Mouse (Mus musculus) midbrain, embryonic 13.5 days (tissue): ENCODE measurements around the gene Nckap1l. TPM values are rescaled to one million over a fixed set of nuclear protein-coding genes. Genes with fewer than 3 reads are reported as not detected.
A peak's percentile ranks its signal among the peaks of the same experiment; 100 is the strongest.

Experiments used
- ATAC-seq: fragments of 200-750 bp; cut with Nextera tagmentation; 2 replicates; pipeline ENCODE4 v1.8.0; 2017; ENCODE audit warnings: mild to moderate bottlenecking, moderate TSS enrichment, moderate library complexity
- H3K27ac ChIP-seq: fragments of 300-500 bp; sonication (generic); 2 replicates; pipeline ENCODE4 v1.5.1; 2015; ENCODE audit warnings: inconsistent platforms, mild to moderate bottlenecking, moderate library complexity
- H3K27me3 ChIP-seq: fragments of 300-500 bp; sonication (generic); 2 replicates; pipeline ENCODE4 v1.6.1; 2015; ENCODE audit warnings: mild to moderate bottlenecking, inconsistent platforms
- H3K36me3 ChIP-seq: fragments of 300-500 bp; sonication (generic); 2 replicates; pipeline ENCODE4 v1.6.1; 2015; ENCODE audit warnings: mild to moderate bottlenecking, inconsistent platforms
- H3K4me1 ChIP-seq: fragments of 300-500 bp; sonication (generic); replicated peaks from 2 replicates; pipeline ENCODE4 v1.6.1; 2015; ENCODE audit warnings: inconsistent platforms
- H3K4me2 ChIP-seq: fragments of 300-500 bp; sonication (generic); replicated peaks from 2 replicates; pipeline ENCODE4 v1.6.1; 2015; ENCODE audit warnings: moderate library complexity, mild to moderate bottlenecking, inconsistent platforms
- H3K4me3 ChIP-seq: fragments of 300-500 bp; sonication (generic); replicated peaks from 2 replicates; pipeline ENCODE4 v1.5.1; 2015; ENCODE audit warnings: mild to moderate bottlenecking, inconsistent platforms
- H3K9ac ChIP-seq: fragments of 300-500 bp; sonication (generic); replicated peaks from 2 replicates; pipeline ENCODE4 v1.6.1; 2015; ENCODE audit warnings: mild to moderate bottlenecking, inconsistent platforms
- H3K9me3 ChIP-seq: fragments of 300-500 bp; sonication (generic); 2 replicates; pipeline ENCODE4 v1.6.1; 2016; ENCODE audit warnings: mild to moderate bottlenecking, inconsistent platforms
- WGBS: fragments of 180-500 bp; shearing (Covaris S2); methylation state at CpG from one replicate; pipeline ENCODE4 v1.1.7; 2015; 5-methylcytosine and 5-hydroxymethylcytosine counted together
- polyA plus RNA-seq: library from polyadenylated mRNA; unstranded; fragments of >200 nt; fragmentation: Nextera tagmentation; extraction: Ambion mirVana; gene quantifications from 2 replicates; pipeline ENCODE4 v1.2.1, GENCODE M21; 2015

The Nckap1l gene
- polyA plus RNA-seq, 1 experiment from 2014 or later: 1.2 TPM

GRCm38 (mm10) chr15:103522458-103523099, 69.0 kb downstream of the Nckap1l start:
- Histone ChIP-seq H3K4me3 (no peak overlapping the region), H3K27me3 (no peaks in the 10 kb centered on the region), H3K9me3 (no peaks in the 10 kb centered on the region), H3K4me1 (peaks cover 47% of the 10 kb centered on the region), H3K9ac (no peak overlapping the region), H3K27ac (peak overlapping the region; percentile 32; the same call in 1 of the 2 replicates), H3K36me3 (peaks cover 52% of the 10 kb centered on the region), H3K4me2 (0 out of 2 replicates have a peak overlapping the region, but pooled peaks have one; percentile 0)
- WGBS: 55% methylated on average over 3 of the region's 3 CpGs
- no peak for ATAC-seq

GRCm38 (mm10) chr15:103523156-103523555, 69.6 kb downstream of the Nckap1l start:
- WGBS: 29% methylated on average over 3 of the region's 3 CpGs
- 0 out of 2 replicates have a peak overlapping the region, but pooled peaks have one; percentile 0 for H3K4me2 ChIP-seq
- H3K4me3 ChIP-seq: no peak overlapping the region

GRCm38 (mm10) chr15:103530372-103530771, 76.8 kb downstream of the Nckap1l start:
- Histone ChIP-seq H3K4me2 (no peak overlapping the region), H3K4me3 (no peak overlapping the region), H3K4me1 (peaks cover 28% of the 10 kb centered on the region), H3K9me3 (no peaks in the 10 kb centered on the region), H3K36me3 (peaks cover 45% of the 10 kb centered on the region), H3K9ac (0 out of 2 replicates have a peak overlapping the region, but pooled peaks have one; percentile 11), H3K27ac (peak overlapping the region; percentile 63), H3K27me3 (no peaks in the 10 kb centered on the region)
- ATAC-seq: peak; percentile 90
- WGBS: 11% methylated on average over 5 of the region's 5 CpGs

More at GRCm38 (mm10) chr15:103523156-103523555, 69.6 kb downstream of the Nckap1l start:
- 0 out of 2 replicates have a peak overlapping the region, but pooled peaks have one; percentile 32 for H3K27ac ChIP-seq
- no peak for ATAC-seq
- peaks cover 41% of the 10 kb centered on the region for H3K4me1 ChIP-seq
- peaks cover 58% of the 10 kb centered on the region for H3K36me3 ChIP-seq
- no peak overlapping the region for H3K9ac ChIP-seq
- no peaks in the 10 kb centered on the region for H3K9me3 ChIP-seq
- H3K27me3 ChIP-seq: no peaks in the 10 kb centered on the region

- H3K27me3 ChIP-seq: no peaks in the 10 kb centered on the region
- no peak overlapping the region for H3K9ac ChIP-seq
- H3K27ac ChIP-seq: no peak overlapping the region
- peaks cover 53% of the 10 kb centered on the region for H3K4me1 ChIP-seq
- H3K4me3 ChIP-seq: no peak overlapping the region
- WGBS: 87% methylated on average over 7 of the region's 7 CpGs
- no peak for ATAC-seq
- H3K9me3 ChIP-seq: no peaks in the 10 kb centered on the region
- no peak overlapping the region for H3K4me2 ChIP-seq
- peaks cover 10% of the 10 kb centered on the region for H3K36me3 ChIP-seq
Measured at GRCm38 (mm10) chr15:103534054-103534620, 80.5 kb downstream of the Nckap1l start.

GRCm38 (mm10) chr15:103535030-103535429, 81.4 kb downstream of the Nckap1l start:
- WGBS: 69% methylated on average over 2 of the region's 2 CpGs
- Histone ChIP-seq H3K27ac (no peak overlapping the region), H3K4me3 (no peak overlapping the region), H3K4me2 (no peak overlapping the region), H3K9me3 (no peaks in the 10 kb centered on the region), H3K36me3 (0 out of 2 replicates have a peak, but pooled peaks cover 4% of the 10 kb centered on the region), H3K27me3 (0 out of 2 replicates have a peak, but pooled peaks cover 5% of the 10 kb centered on the region), H3K9ac (no peak overlapping the region), H3K4me1 (peaks cover 47% of the 10 kb centered on the region)
- no peak for ATAC-seq

GRCm38 (mm10) chr15:103535786-103536185, 82.2 kb downstream of the Nckap1l start:
- WGBS: 75% methylated on average over 1 of the region's 1 CpGs
- no peak overlapping the region for H3K9ac ChIP-seq
- 0 out of 2 replicates have a peak overlapping the region, but pooled peaks have one; percentile 1 for H3K4me2 ChIP-seq
- no peaks in the 10 kb centered on the region for H3K9me3 ChIP-seq
- H3K4me1 ChIP-seq: peaks cover 42% of the 10 kb centered on the region
- H3K36me3 ChIP-seq: 0 out of 2 replicates have a peak, but pooled peaks cover 4% of the 10 kb centered on the region
- no peak overlapping the region for H3K4me3 ChIP-seq
- H3K27me3 ChIP-seq: 0 out of 2 replicates have a peak, but pooled peaks cover 5% of the 10 kb centered on the region
- H3K27ac ChIP-seq: no peak overlapping the region
- no peak for ATAC-seq

- Histone ChIP-seq H3K27me3 (0 out of 2 replicates have a peak, but pooled peaks cover 8% of the 10 kb centered on the region), H3K9ac (peak overlapping the region; percentile 84)
Measured at GRCm38 (mm10) chr15:103536456-103536855, 82.9 kb downstream of the Nckap1l start.

GRCm38 (mm10) chr15:103537011-103537821, 83.6 kb downstream of the Nckap1l start:
- peak overlapping the region; percentile 80 for H3K4me3 ChIP-seq
- H3K9ac ChIP-seq: peak overlapping the region; percentile 84
- peak overlapping the region; percentile 92 for H3K4me2 ChIP-seq
- peak overlapping the region; percentile 60; the same call in 1 of the 2 replicates for H3K27ac ChIP-seq
- ATAC-seq: peak; percentile 78
- 0 out of 2 replicates have a peak, but pooled peaks cover 9% of the 10 kb centered on the region for H3K27me3 ChIP-seq
- no peaks in the 10 kb centered on the region for H3K9me3 ChIP-seq
- under 1% methylated on average over 37 of the region's 37 CpGs for WGBS
- no peaks in the 10 kb centered on the region for H3K36me3 ChIP-seq
- peaks cover 37% of the 10 kb centered on the region for H3K4me1 ChIP-seq

More at GRCm38 (mm10) chr15:103536456-103536855, 82.9 kb downstream of the Nckap1l start:
- Histone ChIP-seq H3K4me2 (peak overlapping the region; percentile 92), H3K9me3 (no peaks in the 10 kb centered on the region), H3K4me3 (peak overlapping the region; percentile 80), H3K27ac (peak overlapping the region; percentile 60; the same call in 1 of the 2 replicates), H3K4me1 (peaks cover 37% of the 10 kb centered on the region), H3K36me3 (no peaks in the 10 kb centered on the region)
- 20% methylated on average over 2 of the region's 2 CpGs for WGBS
- ATAC-seq: no peak

- H3K4me2 ChIP-seq: peak within 1 kb of the TSS; percentile 92
- H3K4me1 ChIP-seq: peaks cover 37% of the 10 kb centered on the region
- no peaks in the 10 kb centered on the region for H3K9me3 ChIP-seq
- H3K9ac ChIP-seq: peak within 1 kb of the TSS; percentile 84
- H3K27ac ChIP-seq: peak within 1 kb of the TSS; percentile 60; the same call in 1 of the 2 replicates
- ATAC-seq: peak; percentile 92
- no peaks in the 10 kb centered on the region for H3K36me3 ChIP-seq
- 0% methylated on average over 35 of the region's 36 CpGs for WGBS
- peak within 1 kb of the TSS; percentile 80 for H3K4me3 ChIP-seq
- 0 out of 2 replicates have a peak, but pooled peaks cover 9% of the 10 kb centered on the region for H3K27me3 ChIP-seq
Measured at GRCm38 (mm10) chr15:103537822-103538213, 84.2 kb downstream of the Nckap1l start, which contains the start of gene Ppp1r1a. Gene Ppp1r1a, minus strand, starts transcription at chr15:103538003.

- H3K27ac ChIP-seq: no peak overlapping the region
- no peak overlapping the region for H3K4me3 ChIP-seq
- H3K36me3 ChIP-seq: no peaks in the 10 kb centered on the region
- H3K9me3 ChIP-seq: no peaks in the 10 kb centered on the region
- no peak overlapping the region for H3K4me2 ChIP-seq
- peaks cover 35% of the 10 kb centered on the region for H3K4me1 ChIP-seq
- no peak for ATAC-seq
- 59% methylated on average over 2 of the region's 2 CpGs for WGBS
- H3K27me3 ChIP-seq: 0 out of 2 replicates have a peak, but pooled peaks cover 9% of the 10 kb centered on the region
- no peak overlapping the region for H3K9ac ChIP-seq
Measured at GRCm38 (mm10) chr15:103539259-103539658, 85.7 kb downstream of the Nckap1l start.

GRCm38 (mm10) chr15:103540646-103541045, 87.1 kb downstream of the Nckap1l start:
- H3K4me3 ChIP-seq: no peak overlapping the region
- no peak overlapping the region for H3K9ac ChIP-seq
- H3K4me2 ChIP-seq: no peak overlapping the region
- ATAC-seq: no peak
- H3K36me3 ChIP-seq: no peaks in the 10 kb centered on the region
- H3K4me1 ChIP-seq: peaks cover 22% of the 10 kb centered on the region
- 0 out of 2 replicates have a peak, but pooled peaks cover 9% of the 10 kb centered on the region for H3K27me3 ChIP-seq
- WGBS: 85% methylated on average over 1 of the region's 1 CpGs
- no peak overlapping the region for H3K27ac ChIP-seq
- no peaks in the 10 kb centered on the region for H3K9me3 ChIP-seq
